Mouse (Mus musculus): ENCODE data around the gene Atp1b1. TPM values are rescaled to one million over a fixed set of nuclear protein-coding genes. Genes with fewer than 3 reads are reported as not detected.

Atp1b1 gene
- total and polyA plus RNA-seq, 3 experiments = 0.17 to 0.32 (median 0.23) TPM

DNA sequence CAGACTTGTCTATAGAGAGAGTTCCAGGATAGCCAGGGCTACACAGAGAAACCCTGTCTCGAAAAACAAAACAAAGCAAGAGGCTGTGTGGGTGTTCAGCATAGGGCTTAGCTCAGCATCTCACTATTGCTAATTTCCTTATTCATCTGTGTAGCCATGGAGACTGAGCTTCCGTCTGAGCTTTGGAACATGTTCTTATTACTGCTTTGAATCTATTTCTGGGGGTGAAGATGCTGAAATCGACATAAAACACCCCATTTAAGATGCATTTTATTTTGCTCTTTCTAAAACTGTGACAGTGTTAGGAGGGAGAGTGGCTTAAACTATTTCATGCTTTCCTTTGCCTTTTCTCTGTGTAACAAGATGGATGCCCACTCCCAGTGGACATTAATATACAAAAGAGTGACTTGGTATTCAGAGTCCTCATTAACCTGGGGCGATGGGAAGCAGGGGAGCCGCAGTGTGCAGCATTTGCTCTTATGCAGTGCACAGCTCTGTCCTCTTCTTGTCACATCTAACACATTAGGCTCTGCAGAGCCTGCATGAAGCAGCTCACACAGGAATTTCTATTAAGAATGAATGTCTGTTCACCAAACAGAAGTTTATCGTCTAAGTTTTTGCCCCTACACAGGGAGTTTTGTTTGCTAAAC, 62.9 kb downstream of the Atp1b1 start:
- DNase-seq (ENCODE audit: extremely low read depth) = no peak
- no peaks in the 10 kb centered on the region for H3K9me3 ChIP-seq (replicated peaks; ENCODE audit: low read length)
- no peak overlapping the region for H3K4me3 ChIP-seq (replicated peaks in 1 of 3; ENCODE audit: low read depth in 2 of 3, low read length in 2 of 3, poor library complexity in 1 of 3)
- no peak overlapping the region for H3K4me2 ChIP-seq (ENCODE audit: insufficient read depth, low read depth, poor library complexity, severe bottlenecking)
- dilution Hi-C loops (cut with MboI; ENCODE audit: extremely low pct_ligation_motif_present, extremely low pct_unique_long_range_greater_than_20kb, low sequenced_read_pairs) (no loop called here), in situ Hi-C loops (cut with MboI; ENCODE audit: low pct_ligation_motif_present, low pct_unique_long_range_greater_than_20kb, low sequenced_read_pairs) (no loop called here)
- H3K27me3 ChIP-seq (replicated peaks) = no peaks in the 10 kb centered on the region
- H3K27ac ChIP-seq (ENCODE audit: insufficient read depth, low read depth) = no peak overlapping the region
- 0 out of 4 replicates have a peak, but pooled peaks cover 0 to 3% of the 10 kb centered on the region in 2 experiments for H3K4me1 ChIP-seq (ENCODE audit: control insufficient read depth in 1 of 2, insufficient read depth in 2 of 2)
- H3K79me2 ChIP-seq (replicated peaks; ENCODE audit: control insufficient read depth, extremely low read depth, insufficient read depth, poor library complexity, severe bottlenecking) = no peaks in the 10 kb centered on the region
- TF ChIP-seq KAT2A (IDR thresholded peaks at IDR 0.05; ENCODE audit: insufficient replicate concordance, low read length) (no peak), CTCF (conservative IDR thresholded peaks at IDR 0.05 in 1 of 2, IDR thresholded peaks at IDR 0.05 in 1 of 2; ENCODE audit: low read depth in 2 of 2, low read length in 2 of 2) (no peak)
- H3K36me3 ChIP-seq (replicated peaks in 1 of 2; ENCODE audit: control insufficient read depth in 1 of 2, insufficient read depth in 1 of 2, low read length in 1 of 2) = peaks cover 0 to 7% of the 10 kb centered on the region in 2 experiments
- no peak overlapping the region for H3K9ac ChIP-seq (ENCODE audit: insufficient read depth, low read depth)

DNA sequence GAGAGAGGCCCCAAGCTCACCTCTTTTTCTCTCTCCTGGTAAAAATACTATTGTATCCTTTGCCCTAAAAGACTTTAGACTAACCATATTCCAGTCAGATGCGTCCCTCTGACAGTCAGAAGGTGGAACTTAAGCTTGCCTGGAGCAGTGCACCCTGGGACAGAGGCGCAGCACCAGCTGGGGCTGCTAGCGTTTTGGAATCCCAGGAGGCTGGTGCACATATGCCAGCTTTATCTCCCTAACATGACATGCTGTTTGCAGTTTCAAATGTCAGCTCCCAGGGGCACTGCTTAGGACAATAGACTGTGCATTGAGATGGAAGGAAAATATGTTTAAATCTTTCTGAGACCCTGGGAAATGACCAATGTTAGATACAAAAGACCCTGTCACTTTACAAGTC, 66.0 kb downstream of the Atp1b1 start:
- Histone ChIP-seq H3K27me3 (replicated peaks) (no peaks in the 10 kb centered on the region), H3K27ac (ENCODE audit: insufficient read depth, low read depth) (no peak overlapping the region), H3K36me3 (replicated peaks in 1 of 2; ENCODE audit: control insufficient read depth in 1 of 2, insufficient read depth in 1 of 2, low read length in 1 of 2) (peaks cover 0 to 11% of the 10 kb centered on the region in 2 experiments), H3K79me2 (replicated peaks; ENCODE audit: control insufficient read depth, extremely low read depth, insufficient read depth, poor library complexity, severe bottlenecking) (no peaks in the 10 kb centered on the region), H3K9me3 (replicated peaks; ENCODE audit: low read length) (no peaks in the 10 kb centered on the region), H3K4me3 (replicated peaks in 1 of 3; ENCODE audit: low read depth in 2 of 3, low read length in 2 of 3, poor library complexity in 1 of 3) (no peak overlapping the region), H3K4me1 (ENCODE audit: control insufficient read depth in 1 of 2, insufficient read depth in 2 of 2) (0 out of 4 replicates have a peak, but pooled peaks cover 0 to 3% of the 10 kb centered on the region in 2 experiments), H3K9ac (ENCODE audit: insufficient read depth, low read depth) (no peak overlapping the region), H3K4me2 (ENCODE audit: insufficient read depth, low read depth, poor library complexity, severe bottlenecking) (no peak overlapping the region)
- dilution Hi-C loops (cut with MboI; ENCODE audit: extremely low pct_ligation_motif_present, extremely low pct_unique_long_range_greater_than_20kb, low sequenced_read_pairs) = no loop called here
- TF ChIP-seq MYC (IDR thresholded peaks at IDR 0.05; ENCODE audit: low read depth, low read length) = no peak
- no peak for TF ChIP-seq JUN (IDR thresholded peaks at IDR 0.05; ENCODE audit: insufficient read depth, low read depth, low read length)
- no peak for TF ChIP-seq EP300 (IDR thresholded peaks at IDR 0.05; ENCODE audit: low read length)
- TF ChIP-seq POLR2A (IDR thresholded peaks at IDR 0.05; ENCODE audit: low read depth, low read length) = no peak
- TF ChIP-seq ZKSCAN1 (IDR thresholded peaks at IDR 0.05; ENCODE audit: borderline replicate concordance, low read depth, low read length) = no peak
- TF ChIP-seq USF1 (IDR thresholded peaks at IDR 0.05; ENCODE audit: low read depth, low read length) = no peak
- no peak for TF ChIP-seq RCOR1 (conservative IDR thresholded peaks at IDR 0.05; ENCODE audit: low read depth, low read length)
- no peak for DNase-seq (ENCODE audit: extremely low read depth)
- in situ Hi-C loops (cut with MboI; ENCODE audit: low pct_ligation_motif_present, low pct_unique_long_range_greater_than_20kb, low sequenced_read_pairs) = no loop called here

DNA sequence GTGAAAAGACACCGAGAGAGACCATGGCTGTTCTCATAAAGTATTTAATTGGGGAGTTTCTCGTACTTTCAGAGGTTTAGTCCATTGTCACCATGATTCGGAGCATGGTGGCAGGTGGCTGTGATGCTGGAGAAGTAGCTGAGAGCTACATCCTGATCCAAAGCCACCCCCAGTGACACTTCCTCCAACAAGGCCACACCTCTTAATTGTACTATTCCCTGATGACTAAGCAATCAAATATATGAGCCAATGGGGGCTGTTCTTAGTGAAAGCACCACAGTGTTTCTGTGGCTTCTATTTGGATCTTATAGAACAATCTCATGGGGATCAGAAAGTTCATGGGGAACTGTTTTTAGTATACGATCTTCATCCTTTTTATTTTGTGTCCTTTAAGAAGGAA, 68.4 kb downstream of the Atp1b1 start:
- no peaks in the 10 kb centered on the region for H3K27me3 ChIP-seq (replicated peaks)
- no peak overlapping the region for H3K4me3 ChIP-seq (replicated peaks in 1 of 3; ENCODE audit: low read depth in 2 of 3, low read length in 2 of 3, poor library complexity in 1 of 3)
- H3K36me3 ChIP-seq (replicated peaks in 1 of 2; ENCODE audit: control insufficient read depth in 1 of 2, insufficient read depth in 1 of 2, low read length in 1 of 2) = peaks cover 0 to 19% of the 10 kb centered on the region in 2 experiments
- no peaks in the 10 kb centered on the region for H3K9me3 ChIP-seq (replicated peaks; ENCODE audit: low read length)
- H3K79me2 ChIP-seq (replicated peaks; ENCODE audit: control insufficient read depth, extremely low read depth, insufficient read depth, poor library complexity, severe bottlenecking) = no peaks in the 10 kb centered on the region
- no peak overlapping the region for H3K9ac ChIP-seq (ENCODE audit: insufficient read depth, low read depth)
- H3K4me2 ChIP-seq (ENCODE audit: insufficient read depth, low read depth, poor library complexity, severe bottlenecking) = no peak overlapping the region
- in situ Hi-C loops (cut with MboI; ENCODE audit: low pct_ligation_motif_present, low pct_unique_long_range_greater_than_20kb, low sequenced_read_pairs) = no loop called here
- no peak for DNase-seq (ENCODE audit: extremely low read depth)
- dilution Hi-C loops (cut with MboI; ENCODE audit: extremely low pct_ligation_motif_present, extremely low pct_unique_long_range_greater_than_20kb, low sequenced_read_pairs) = no loop called here
- no peak for TF ChIP-seq JUN (IDR thresholded peaks at IDR 0.05; ENCODE audit: insufficient read depth, low read depth, low read length)
- TF ChIP-seq NELFE (IDR thresholded peaks at IDR 0.05; ENCODE audit: low read depth, low read length) = no peak
- no peak for TF ChIP-seq KAT2A (IDR thresholded peaks at IDR 0.05; ENCODE audit: insufficient replicate concordance, low read length)
- no peak for TF ChIP-seq CTCF (conservative IDR thresholded peaks at IDR 0.05 in 1 of 2, IDR thresholded peaks at IDR 0.05 in 1 of 2; ENCODE audit: low read depth in 2 of 2, low read length in 2 of 2)
- no peak for TF ChIP-seq SMC3 (IDR thresholded peaks at IDR 0.05; ENCODE audit: low read depth, low read length)
- TF ChIP-seq BHLHE40 (IDR thresholded peaks at IDR 0.05; ENCODE audit: low read depth, low read length) = no peak
- no peak for TF ChIP-seq TCF12 (IDR thresholded peaks at IDR 0.05; ENCODE audit: low read depth, low read length)
- no peak for TF ChIP-seq ZMIZ1 (IDR thresholded peaks at IDR 0.05; ENCODE audit: low read depth, low read length)
- no peak for TF ChIP-seq MXI1 (IDR thresholded peaks at IDR 0.05; ENCODE audit: low read depth, low read length)
- no peak for TF ChIP-seq USF1 (IDR thresholded peaks at IDR 0.05; ENCODE audit: low read depth, low read length)
- TF ChIP-seq RAD21 (IDR thresholded peaks at IDR 0.05; ENCODE audit: low read depth, low read length) = no peak
- no peak for TF ChIP-seq MYC (IDR thresholded peaks at IDR 0.05; ENCODE audit: low read depth, low read length)
- no peak for TF ChIP-seq ETS1 (conservative IDR thresholded peaks at IDR 0.05; ENCODE audit: low read depth, low read length)
- TF ChIP-seq UBTF (IDR thresholded peaks at IDR 0.05; ENCODE audit: low read depth, low read length) = no peak
- TF ChIP-seq HCFC1 (IDR thresholded peaks at IDR 0.05; ENCODE audit: low read depth, low read length) = no peak
- TF ChIP-seq POLR2A (IDR thresholded peaks at IDR 0.05; ENCODE audit: low read depth, low read length) = no peak
- TF ChIP-seq EP300 (IDR thresholded peaks at IDR 0.05; ENCODE audit: low read length) = no peak
- TF ChIP-seq IRF4 (IDR thresholded peaks at IDR 0.05; ENCODE audit: low read depth, low read length) = no peak
- no peak for TF ChIP-seq MAZ (IDR thresholded peaks at IDR 0.05; ENCODE audit: low read depth, low read length)
- H3K4me1 ChIP-seq (ENCODE audit: control insufficient read depth in 1 of 2, insufficient read depth in 2 of 2) = 0 out of 4 replicates have a peak, but pooled peaks cover 0 to 3% of the 10 kb centered on the region in 2 experiments
- no peak overlapping the region for H3K27ac ChIP-seq (ENCODE audit: insufficient read depth, low read depth)
